Mouse (Mus musculus): ENCODE measurements around the gene 4930505A04Rik. TPM values are rescaled to one million over a fixed set of nuclear protein-coding genes. Genes with fewer than 3 reads are reported as not detected.
A peak's percentile ranks its signal among the peaks of the same experiment; 100 is the strongest.
"Not testable (repeated sequence)": the region's sequence is repeated elsewhere in the genome, so short reads cannot be mapped to it uniquely, and the experiment has no call there.

Gene 4930505A04Rik
- total RNA-seq (2021) = not detected
- long read RNA-seq, experiment 1 = 0 reads
- long read RNA-seq, experiment 2 = 0 reads

GRCm38 (mm10) chr11:30471751-30472593, at the start of gene 4930505A04Rik:
Gene 4930505A04Rik, minus strand, starts transcription at chr11:30471827.
- DNase-seq = peak; percentile 88
- intact Hi-C loops (cut with DNase I; ENCODE audit: low total_unique reads) = no loop called here

- intact Hi-C loops (cut with DNase I; ENCODE audit: low total_unique reads) = no loop called here
These were observed 45.5 kb upstream of the 4930505A04Rik start for GRCm38 (mm10) chr11:30517133-30517532.

GRCm38 (mm10) chr11:30508178-30508577, 36.6 kb upstream of the 4930505A04Rik start:
- intact Hi-C loops (cut with DNase I; ENCODE audit: low total_unique reads) = no loop called here
- no peak for DNase-seq

More at GRCm38 (mm10) chr11:30517133-30517532, 45.5 kb upstream of the 4930505A04Rik start:
- DNase-seq = no peak

GRCm38 (mm10) chr11:30498738-30499355, 27.2 kb upstream of the 4930505A04Rik start:
- no peak for DNase-seq
- intact Hi-C loops (cut with DNase I; ENCODE audit: low total_unique reads) = no loop called here

- intact Hi-C loops (cut with DNase I; ENCODE audit: low total_unique reads) = no loop called here
- DNase-seq = no peak
These were observed 25.5 kb upstream of the 4930505A04Rik start for GRCm38 (mm10) chr11:30497151-30497550.

GRCm38 (mm10) chr11:30491515-30492260, 20.1 kb upstream of the 4930505A04Rik start:
- intact Hi-C loops (cut with DNase I; ENCODE audit: low total_unique reads) = no loop called here

DNA sequence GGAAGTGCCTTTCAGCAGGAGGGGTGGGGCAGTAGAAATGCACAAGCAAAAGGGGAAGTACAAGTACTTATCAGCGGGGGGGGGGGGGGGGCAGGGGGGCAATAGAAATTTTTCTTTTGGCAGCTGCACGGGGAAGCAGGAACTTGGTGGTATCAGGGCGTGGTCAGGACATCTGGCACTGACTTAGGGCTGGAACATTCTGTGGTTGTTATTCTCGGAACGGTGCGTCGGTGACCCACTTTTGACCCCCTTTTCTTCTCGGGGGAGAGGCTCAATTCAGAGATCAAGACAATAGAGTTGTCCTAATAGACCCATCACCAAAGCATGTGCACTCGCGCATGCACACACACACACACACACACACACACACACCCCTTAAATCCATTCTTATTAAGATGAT, 16.6 kb upstream of the 4930505A04Rik start:
- intact Hi-C loops (cut with DNase I; ENCODE audit: low total_unique reads) = no loop called here

More at GRCm38 (mm10) chr11:30491515-30492260, 20.1 kb upstream of the 4930505A04Rik start:
- DNase-seq = no peak

GRCm38 (mm10) chr11:30483286-30483685, 11.7 kb upstream of the 4930505A04Rik start:
- intact Hi-C loops (cut with DNase I; ENCODE audit: low total_unique reads) = no loop called here
- no peak for DNase-seq

More for the DNA sequence above, 16.6 kb upstream of the 4930505A04Rik start:
- DNase-seq = no peak

DNA sequence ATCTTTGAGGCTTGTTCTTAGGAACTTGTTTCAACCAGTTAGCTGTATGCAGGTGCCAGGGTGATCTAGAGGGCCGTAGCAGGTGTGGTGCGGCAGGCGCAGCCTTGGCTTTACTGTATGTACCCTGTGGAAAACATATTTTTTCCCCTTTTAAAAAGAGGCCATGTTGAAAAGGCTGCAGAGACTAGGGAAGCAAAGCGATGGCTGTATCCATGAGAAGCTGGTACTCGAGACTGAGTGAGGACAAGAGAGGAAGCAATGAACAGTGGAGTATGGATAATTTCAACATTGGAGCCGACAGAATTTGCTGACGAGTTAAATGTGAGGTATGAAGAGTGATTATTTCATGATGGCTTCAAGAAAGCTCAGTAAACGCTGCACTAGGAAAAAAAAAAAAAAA, 440 bp downstream of the 4930505A04Rik start:
- no peak for DNase-seq
- intact Hi-C loops (cut with DNase I; ENCODE audit: low total_unique reads) = no loop called here

GRCm38 (mm10) chr11:30454331-30454730, 17.3 kb downstream of the 4930505A04Rik start:
- intact Hi-C loops (cut with DNase I; ENCODE audit: low total_unique reads) = no loop called here
- DNase-seq = no peak

DNA sequence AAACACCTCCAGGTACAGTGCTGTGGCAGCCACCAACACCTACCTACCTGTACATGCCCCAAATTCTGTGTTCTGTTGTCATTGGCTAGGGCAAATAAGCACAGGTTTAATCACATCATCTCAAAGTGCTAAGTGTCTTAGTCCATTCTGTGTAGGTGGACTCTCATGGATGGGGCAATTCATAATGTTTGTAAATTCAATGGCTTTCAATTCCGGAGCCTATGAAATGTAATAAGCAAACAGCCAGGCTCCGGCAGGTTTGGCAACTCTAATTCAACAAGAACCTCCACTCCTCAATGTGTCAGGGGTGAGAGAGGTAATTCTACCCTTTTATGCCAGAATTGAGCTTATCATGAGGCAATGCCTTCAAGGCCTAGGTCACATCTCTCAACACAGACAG, 23.5 kb downstream of the 4930505A04Rik start:
- DNase-seq = no peak
- intact Hi-C loops (cut with DNase I; ENCODE audit: low total_unique reads) = no loop called here

GRCm38 (mm10) chr11:30447561-30447960, 24.1 kb downstream of the 4930505A04Rik start:
- intact Hi-C loops (cut with DNase I; ENCODE audit: low total_unique reads) = no loop called here
- DNase-seq = no peak

DNA sequence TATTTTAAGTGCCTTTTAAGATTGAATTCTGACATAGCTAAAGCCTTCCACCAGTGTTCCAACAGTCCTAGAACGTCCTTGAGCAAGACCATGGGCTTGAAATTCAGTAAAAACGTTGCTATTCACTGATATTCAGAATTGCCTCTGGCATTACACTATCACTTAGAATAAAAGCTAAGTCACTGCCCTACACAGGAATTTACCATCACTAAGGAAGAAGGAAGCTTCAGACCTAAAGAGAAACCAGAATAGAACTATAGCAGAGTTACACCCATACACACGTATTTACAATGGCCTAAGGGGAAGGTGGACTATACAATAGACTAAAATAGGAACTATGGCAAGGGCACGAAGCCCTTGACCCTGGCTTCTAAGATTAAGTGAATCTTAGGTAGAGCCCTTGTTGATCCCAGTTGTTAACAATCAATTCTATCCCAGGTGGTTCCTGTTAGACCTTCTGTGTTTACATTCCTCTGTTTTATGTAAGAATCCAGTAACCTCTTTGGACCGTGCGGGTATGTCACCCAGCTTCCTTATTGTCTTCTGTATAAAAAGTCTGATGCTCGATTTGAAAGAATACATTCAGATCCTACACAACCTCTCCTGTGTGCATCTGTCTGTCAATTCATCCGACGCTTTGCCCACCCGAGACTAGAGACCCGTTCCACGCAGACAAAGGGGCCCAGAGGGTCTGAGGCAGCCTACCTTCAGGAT, 27.3 kb downstream of the 4930505A04Rik start:
- intact Hi-C loops (cut with DNase I; ENCODE audit: low total_unique reads); DNase-seq: not testable (repeated sequence)

GRCm38 (mm10) chr11:30443746-30444145, 27.9 kb downstream of the 4930505A04Rik start:
- no peak for DNase-seq
- intact Hi-C loops (cut with DNase I; ENCODE audit: low total_unique reads) = no loop called here

DNA sequence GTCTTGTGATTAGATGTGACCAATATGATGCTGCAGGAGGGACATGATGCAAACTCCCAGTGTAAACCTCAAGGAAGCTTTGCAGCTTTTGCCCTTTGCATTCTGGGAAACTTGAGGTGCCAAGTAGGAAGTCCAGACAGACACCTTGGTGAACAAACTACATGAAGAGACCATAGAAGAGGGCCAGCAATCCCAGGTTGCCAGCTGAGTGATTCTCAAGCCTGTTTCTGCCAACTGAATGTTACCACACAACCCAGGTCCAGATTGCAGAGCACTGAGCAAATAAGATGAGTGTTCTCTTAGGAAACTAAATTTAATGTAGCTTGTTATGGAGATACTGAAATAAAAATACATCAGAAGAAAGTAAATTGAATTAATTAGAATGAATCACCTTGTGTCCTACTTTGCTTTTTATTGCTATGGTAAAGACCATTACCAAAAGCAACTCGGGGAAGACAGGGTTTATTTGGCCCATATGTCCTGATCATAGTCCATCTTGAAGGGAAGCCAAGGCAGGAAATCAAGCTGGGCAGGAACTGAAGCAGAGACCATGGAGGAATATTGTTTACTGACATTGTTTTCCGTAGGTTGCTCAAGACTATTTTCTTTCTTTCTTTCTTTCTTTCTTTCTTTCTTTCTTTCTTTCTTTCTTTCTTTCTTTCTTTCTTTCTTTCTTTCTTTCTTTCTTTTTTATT, 38.2 kb downstream of the 4930505A04Rik start:
- intact Hi-C loops (cut with DNase I; ENCODE audit: low total_unique reads) = no loop called here
- DNase-seq = no peak

DNA sequence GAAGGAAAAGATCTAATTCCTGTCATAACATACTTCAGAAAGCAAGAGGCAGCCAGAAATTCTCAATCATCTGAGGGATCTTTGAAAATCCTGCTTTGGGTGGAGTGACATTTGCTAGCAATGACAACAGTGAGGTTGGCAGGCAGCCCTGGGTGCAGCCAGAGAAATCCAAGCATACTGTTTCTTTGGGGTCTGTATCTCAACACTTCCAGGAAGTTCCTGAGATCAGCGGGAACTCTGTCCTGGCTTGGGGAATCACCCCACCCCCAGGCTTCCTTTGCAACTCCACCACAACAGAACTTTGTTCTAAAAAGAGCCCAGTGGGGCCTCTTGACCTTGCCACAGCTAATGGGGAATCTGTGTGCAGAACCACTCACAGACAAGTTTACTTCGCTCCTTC, 66.0 kb downstream of the 4930505A04Rik start:
- intact Hi-C loops (cut with DNase I; ENCODE audit: low total_unique reads) = no loop called here
- peak; percentile 74 for DNase-seq

GRCm38 (mm10) chr11:30404619-30405200, 66.9 kb downstream of the 4930505A04Rik start:
- DNase-seq = no peak
- intact Hi-C loops (cut with DNase I; ENCODE audit: low total_unique reads) = loop anchor here (5.0 kb wide), 1 partner anchor 217 kb away; no protein-coding TSS in a partner anchor

- DNase-seq = no peak
- intact Hi-C loops (cut with DNase I; ENCODE audit: low total_unique reads) = no loop called here
These were observed 77.3 kb downstream of the 4930505A04Rik start for GRCm38 (mm10) chr11:30394351-30394750.

All from gastrocnemius, postnatal 14 days (tissue).